Mouse (Mus musculus) myocyte (in vitro differentiated cells): ENCODE measurements around the gene Vax1. TPM values are rescaled to one million over a fixed set of nuclear protein-coding genes. Genes with fewer than 3 reads are reported as not detected.

ENCODE experiments used
- H3K27me3 ChIP-seq: one replicate; pipeline ENCODE4 v1.6.1; 2011; ENCODE audit not compliant: control insufficient read depth, insufficient read depth, insufficient read length
- H3K36me3 ChIP-seq: one replicate; pipeline ENCODE4 v1.6.1; 2011; ENCODE audit not compliant: control insufficient read depth, insufficient read depth
- H3K4me2 ChIP-seq: one replicate; pipeline ENCODE4 v1.6.1; 2011; ENCODE audit warnings: low read depth, control low read depth
- H3K4me3 ChIP-seq: one replicate; pipeline ENCODE4 v1.5.1; 2011; ENCODE audit warnings: mild to moderate bottlenecking, control low read depth, moderate library complexity
- H3K79me2 ChIP-seq: one replicate; pipeline ENCODE4 v1.6.1; 2011; ENCODE audit not compliant: control insufficient read depth, insufficient read depth
- H3ac ChIP-seq: one replicate; pipeline ENCODE4 v1.6.1; 2011; ENCODE audit not compliant: control insufficient read depth, insufficient read length
- CEBPB ChIP-seq: IDR thresholded peaks from 2 replicates; pipeline ENCODE4 v1.6.1; 2011; ENCODE audit warnings: mild to moderate bottlenecking, moderate library complexity; ENCODE audit not compliant: poor library complexity, insufficient read depth, severe bottlenecking
- E2F4 ChIP-seq: IDR thresholded peaks from one replicate; pipeline ENCODE4 v1.6.1; 2011; ENCODE audit warnings: mild to moderate bottlenecking, control low read depth, moderate library complexity; ENCODE audit not compliant: insufficient read depth
- MAX ChIP-seq: IDR thresholded peaks from one replicate; pipeline ENCODE4 v1.6.1; 2011; ENCODE audit warnings: low read depth, mild to moderate bottlenecking, control low read depth
- MYOD1 ChIP-seq, 3 experiments: IDR thresholded peaks; one replicate each; pipeline ENCODE4 v1.6.1; 2011; ENCODE audit warnings: control low read depth in 2 of 3, low read depth in 2 of 3, mild to moderate bottlenecking in 2 of 3, moderate library complexity in 1 of 3; ENCODE audit not compliant: insufficient read length in 2 of 3, control insufficient read depth in 1 of 3
- MYOG ChIP-seq, 3 experiments: IDR thresholded peaks; one replicate each; pipeline ENCODE4 v1.6.1; 2011; ENCODE audit warnings: control low read depth in 2 of 3, low read depth in 2 of 3, mild to moderate bottlenecking in 2 of 3; ENCODE audit not compliant: insufficient read length in 2 of 3, control insufficient read depth in 1 of 3, insufficient read depth in 1 of 3
- POLR2A ChIP-seq: IDR thresholded peaks from one replicate; pipeline ENCODE4 v1.6.1; 2011; ENCODE audit warnings: low read depth, mild to moderate bottlenecking, control low read depth, moderate library complexity; ENCODE audit not compliant: insufficient read length
- POLR2AphosphoS2 ChIP-seq: IDR thresholded peaks from one replicate; pipeline ENCODE4 v1.6.1; 2011; ENCODE audit warnings: low read depth, control low read depth; ENCODE audit not compliant: insufficient read length
- REST ChIP-seq: IDR thresholded peaks from one replicate; pipeline ENCODE4 v1.6.1; 2011; ENCODE audit warnings: mild to moderate bottlenecking, control low read depth, moderate library complexity; ENCODE audit not compliant: insufficient read depth, insufficient read length
- SRF ChIP-seq: IDR thresholded peaks from one replicate; pipeline ENCODE4 v1.6.1; 2011; ENCODE audit warnings: low read depth; ENCODE audit not compliant: control insufficient read depth, insufficient read length
- TCF12 ChIP-seq: IDR thresholded peaks from one replicate; pipeline ENCODE4 v1.6.1; 2011; ENCODE audit warnings: mild to moderate bottlenecking, control low read depth; ENCODE audit not compliant: poor library complexity, insufficient read depth, severe bottlenecking
- TCF3 ChIP-seq: IDR thresholded peaks from one replicate; pipeline ENCODE4 v1.6.1; 2011; ENCODE audit warnings: low read depth, control low read depth; ENCODE audit not compliant: insufficient read length
- USF1 ChIP-seq: IDR thresholded peaks from one replicate; pipeline ENCODE4 v1.6.1; 2011; ENCODE audit warnings: low read depth, mild to moderate bottlenecking, control low read depth, moderate library complexity
- polyA plus RNA-seq: library from polyadenylated mRNA; unstranded; fragments of >200 nt; fragmentation: generic; extraction: Trizol; gene quantifications from one replicate; pipeline ENCODE4 v1.2.1, GENCODE M21; 2012; ENCODE audit warnings: missing spikeins

The Vax1 gene
- polyA plus RNA-seq, 1 experiment = not detected

DNA sequence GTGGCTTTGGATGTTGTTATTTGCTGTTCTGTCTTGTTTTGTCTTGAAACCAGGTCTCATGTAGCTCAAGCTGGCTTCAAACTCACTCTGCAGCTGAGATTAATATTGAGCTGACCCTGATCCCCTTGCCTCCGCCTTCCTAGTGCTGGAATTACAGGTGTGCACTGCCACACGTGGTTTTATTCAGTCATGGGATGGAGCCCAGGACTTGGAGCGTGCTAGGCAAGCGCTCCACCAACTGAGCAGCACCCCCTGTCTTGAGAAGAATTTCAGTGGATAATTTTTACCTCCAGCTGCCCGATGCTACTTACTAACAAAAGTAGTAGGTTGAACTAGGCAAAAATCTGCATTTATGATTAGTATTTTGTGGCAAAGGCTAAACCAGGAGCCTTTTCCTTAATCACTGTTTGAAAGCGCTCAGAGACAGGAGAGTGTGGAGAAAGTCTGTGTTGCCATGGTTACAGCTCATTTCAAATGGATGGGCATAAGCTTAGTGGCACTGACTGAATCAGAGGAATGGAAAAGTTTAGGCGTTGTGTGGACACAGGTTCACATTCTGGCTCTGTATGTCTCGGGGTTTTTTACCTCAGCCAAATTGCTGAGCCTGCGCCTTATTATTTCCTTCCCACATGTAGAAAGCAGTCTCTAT is 24.2 kb downstream of the Vax1 start:
- H3K36me3 ChIP-seq = no peaks in the 10 kb centered on the region
- no peak overlapping the region for H3K4me3 ChIP-seq
- peaks cover 7% of the 10 kb centered on the region for H3K27me3 ChIP-seq
- no peaks in the 10 kb centered on the region for H3K79me2 ChIP-seq
- TF ChIP-seq SRF (no peak), MAX (no peak), CEBPB (no peak), REST (no peak), USF1 (no peak), E2F4 (no peak), MYOG (IDR thresholded peaks at IDR 0.05; ENCODE audit: control insufficient read depth in 1 of 3, insufficient read depth in 1 of 3, insufficient read length in 2 of 3, low read depth in 2 of 3) (no peak), TCF12 (no peak), TCF3 (no peak), POLR2A (no peak), POLR2AphosphoS2 (no peak), MYOD1 (IDR thresholded peaks at IDR 0.05; ENCODE audit: control insufficient read depth in 1 of 3, insufficient read length in 2 of 3, low read depth in 2 of 3) (no peak)
- no peak overlapping the region for H3K4me2 ChIP-seq
- H3ac ChIP-seq = no peak overlapping the region

- Histone ChIP-seq H3K4me3 (no peak overlapping the region), H3ac (no peak overlapping the region), H3K79me2 (no peaks in the 10 kb centered on the region), H3K27me3 (peaks cover 12% of the 10 kb centered on the region), H3K36me3 (no peaks in the 10 kb centered on the region), H3K4me2 (no peak overlapping the region)
- TF ChIP-seq E2F4 = no peak
- no peak for TF ChIP-seq MAX
- TF ChIP-seq SRF = no peak
- TF ChIP-seq CEBPB = no peak
- TF ChIP-seq TCF3 = no peak
- TF ChIP-seq MYOG (IDR thresholded peaks at IDR 0.05; ENCODE audit: control insufficient read depth in 1 of 3, insufficient read depth in 1 of 3, insufficient read length in 2 of 3, low read depth in 2 of 3) = no peak
- no peak for TF ChIP-seq TCF12
- no peak for TF ChIP-seq POLR2AphosphoS2
- no peak for TF ChIP-seq REST
- no peak for TF ChIP-seq POLR2A
- no peak for TF ChIP-seq USF1
- no peak for TF ChIP-seq MYOD1 (IDR thresholded peaks at IDR 0.05; ENCODE audit: control insufficient read depth in 1 of 3, insufficient read length in 2 of 3, low read depth in 2 of 3)
These were observed 24.8 kb downstream of the Vax1 start for GRCm38 (mm10) chr19:59145064-59145463.

GRCm38 (mm10) chr19:59142206-59142605 is 27.6 kb downstream of the Vax1 start:
- Histone ChIP-seq H3K27me3 (peaks cover 11% of the 10 kb centered on the region), H3K4me3 (no peak overlapping the region), H3K79me2 (no peaks in the 10 kb centered on the region), H3ac (no peak overlapping the region), H3K4me2 (no peak overlapping the region), H3K36me3 (no peaks in the 10 kb centered on the region)
- TF ChIP-seq MYOG (IDR thresholded peaks at IDR 0.05; ENCODE audit: control insufficient read depth in 1 of 3, insufficient read depth in 1 of 3, insufficient read length in 2 of 3, low read depth in 2 of 3) = no peak
- no peak for TF ChIP-seq TCF3
- TF ChIP-seq POLR2A = no peak
- TF ChIP-seq CEBPB = no peak
- TF ChIP-seq E2F4 = no peak
- TF ChIP-seq USF1 = no peak
- TF ChIP-seq SRF = no peak
- no peak for TF ChIP-seq MYOD1 (IDR thresholded peaks at IDR 0.05; ENCODE audit: control insufficient read depth in 1 of 3, insufficient read length in 2 of 3, low read depth in 2 of 3)
- TF ChIP-seq REST = no peak
- TF ChIP-seq POLR2AphosphoS2 = no peak

- Histone ChIP-seq H3K4me3 (no peak overlapping the region), H3K4me2 (no peak overlapping the region), H3K36me3 (no peaks in the 10 kb centered on the region), H3K27me3 (peaks cover 22% of the 10 kb centered on the region), H3K79me2 (no peaks in the 10 kb centered on the region), H3ac (no peak overlapping the region)
- no peak for TF ChIP-seq MYOD1 (IDR thresholded peaks at IDR 0.05; ENCODE audit: control insufficient read depth in 1 of 3, insufficient read length in 2 of 3, low read depth in 2 of 3)
- no peak for TF ChIP-seq REST
- TF ChIP-seq TCF3 = no peak
- TF ChIP-seq POLR2AphosphoS2 = no peak
- no peak for TF ChIP-seq E2F4
These were observed 34.5 kb downstream of the Vax1 start for GRCm38 (mm10) chr19:59135387-59135786.

GRCm38 (mm10) chr19:59134916-59135315 is 34.9 kb downstream of the Vax1 start:
- Histone ChIP-seq H3K4me2 (no peak overlapping the region), H3ac (no peak overlapping the region), H3K4me3 (no peak overlapping the region), H3K36me3 (no peaks in the 10 kb centered on the region), H3K79me2 (no peaks in the 10 kb centered on the region), H3K27me3 (peaks cover 19% of the 10 kb centered on the region)
- no peak for TF ChIP-seq CEBPB
- no peak for TF ChIP-seq MYOG (IDR thresholded peaks at IDR 0.05; ENCODE audit: control insufficient read depth in 1 of 3, insufficient read depth in 1 of 3, insufficient read length in 2 of 3, low read depth in 2 of 3)
- TF ChIP-seq TCF3 = no peak
- no peak for TF ChIP-seq E2F4
- TF ChIP-seq REST = no peak
- no peak for TF ChIP-seq POLR2A
- TF ChIP-seq MYOD1 (IDR thresholded peaks at IDR 0.05; ENCODE audit: control insufficient read depth in 1 of 3, insufficient read length in 2 of 3, low read depth in 2 of 3) = no peak
- no peak for TF ChIP-seq MAX
- TF ChIP-seq POLR2AphosphoS2 = no peak
- no peak for TF ChIP-seq USF1
- TF ChIP-seq TCF12 = no peak
- TF ChIP-seq SRF = no peak
